Mouse (Mus musculus) hindbrain, embryonic 13.5 days (tissue): ENCODE measurements around the gene Isyna1. TPM values are rescaled to one million over a fixed set of nuclear protein-coding genes. Genes with fewer than 3 reads are reported as not detected.

ENCODE experiments used
- ATAC-seq: fragments of 200-750 bp; cut with Nextera tagmentation; 2 replicates; pipeline ENCODE4 v1.8.0; 2017; ENCODE audit warnings: moderate TSS enrichment; ENCODE audit not compliant: low FRiP score
- H3K27ac ChIP-seq: fragments of 300-500 bp; sonication (generic); 2 replicates; pipeline ENCODE4 v1.5.1; 2015; ENCODE audit warnings: inconsistent platforms, mild to moderate bottlenecking, moderate library complexity
- H3K27me3 ChIP-seq: fragments of 300-500 bp; sonication (generic); 2 replicates; pipeline ENCODE4 v1.6.1; 2015; ENCODE audit warnings: mild to moderate bottlenecking, inconsistent platforms
- H3K36me3 ChIP-seq: fragments of 300-500 bp; sonication (generic); 2 replicates; pipeline ENCODE4 v1.6.1; 2015; ENCODE audit warnings: mild to moderate bottlenecking, inconsistent platforms
- H3K4me1 ChIP-seq: fragments of 300-500 bp; sonication (generic); replicated peaks from 2 replicates; pipeline ENCODE4 v1.6.1; 2015; ENCODE audit warnings: inconsistent platforms
- H3K4me2 ChIP-seq: fragments of 300-500 bp; sonication (generic); 2 replicates; pipeline ENCODE4 v1.6.1; 2015; ENCODE audit warnings: inconsistent platforms, mild to moderate bottlenecking, moderate library complexity
- H3K4me3 ChIP-seq: fragments of 300-500 bp; sonication (generic); 2 replicates; pipeline ENCODE4 v1.5.1; 2015; ENCODE audit warnings: mild to moderate bottlenecking, inconsistent platforms
- H3K9ac ChIP-seq: fragments of 300-500 bp; sonication (generic); 2 replicates; pipeline ENCODE4 v1.6.1; 2015; ENCODE audit warnings: mild to moderate bottlenecking, inconsistent platforms
- H3K9me3 ChIP-seq: fragments of 300-500 bp; sonication (generic); 2 replicates; pipeline ENCODE4 v1.6.1; 2016; ENCODE audit warnings: inconsistent platforms
- WGBS: fragments of 180-500 bp; shearing (Covaris S2); methylation state at CpG from one replicate; pipeline ENCODE4 v1.1.7; 2015; 5-methylcytosine and 5-hydroxymethylcytosine counted together
- polyA plus RNA-seq: library from polyadenylated mRNA; unstranded; fragments of >200 nt; fragmentation: Nextera tagmentation; extraction: Ambion mirVana; gene quantifications from 2 replicates; pipeline ENCODE4 v1.2.1, GENCODE M21; 2015

Gene Isyna1
- polyA plus RNA-seq, 1 experiment from 2014 or later: 121 TPM

DNA sequence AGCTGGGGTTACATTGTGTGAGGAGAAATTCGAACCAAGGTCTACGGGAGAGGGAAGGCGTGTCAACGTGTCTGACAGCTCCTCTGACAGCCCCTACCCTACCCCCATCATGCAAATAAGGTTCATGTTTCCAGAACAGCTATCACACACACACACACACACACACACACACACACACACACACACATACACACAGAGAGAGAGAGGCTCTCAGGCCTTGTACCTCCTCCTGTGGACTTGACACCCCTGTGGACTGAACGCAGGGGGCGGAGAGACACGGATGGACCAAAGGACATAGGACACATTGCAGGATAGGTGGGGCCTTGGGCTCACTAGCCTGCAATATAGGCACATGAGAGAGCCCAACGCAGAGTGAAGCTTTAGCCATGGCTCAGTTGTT lies 42.7 kb downstream of the Isyna1 start:
- peaks cover 14% of the 10 kb centered on the region for H3K27me3 ChIP-seq
- 57% methylated on average over 8 of the region's 8 CpGs for WGBS
- H3K27ac ChIP-seq: no peak overlapping the region
- no peaks in the 10 kb centered on the region for H3K9me3 ChIP-seq
- H3K9ac ChIP-seq: no peak overlapping the region
- no peak overlapping the region for H3K4me2 ChIP-seq
- no peaks in the 10 kb centered on the region for H3K36me3 ChIP-seq
- ATAC-seq: no peak
- no peak overlapping the region for H3K4me3 ChIP-seq
- peaks cover 14% of the 10 kb centered on the region; the same call in 1 of the 2 replicates for H3K4me1 ChIP-seq

- no peak overlapping the region for H3K9ac ChIP-seq
- H3K4me2 ChIP-seq: no peak overlapping the region
- H3K27ac ChIP-seq: no peak overlapping the region
- no peak overlapping the region for H3K4me3 ChIP-seq
- H3K9me3 ChIP-seq: no peaks in the 10 kb centered on the region
- no peaks in the 10 kb centered on the region for H3K36me3 ChIP-seq
- H3K27me3 ChIP-seq: no peaks in the 10 kb centered on the region
- 72% methylated on average over 9 of the region's 9 CpGs for WGBS
- H3K4me1 ChIP-seq: peaks cover 14% of the 10 kb centered on the region; the same call in 1 of the 2 replicates
- no peak for ATAC-seq
Observed at GRCm38 (mm10) chr8:70638752-70639151, 44.6 kb downstream of the Isyna1 start.

DNA sequence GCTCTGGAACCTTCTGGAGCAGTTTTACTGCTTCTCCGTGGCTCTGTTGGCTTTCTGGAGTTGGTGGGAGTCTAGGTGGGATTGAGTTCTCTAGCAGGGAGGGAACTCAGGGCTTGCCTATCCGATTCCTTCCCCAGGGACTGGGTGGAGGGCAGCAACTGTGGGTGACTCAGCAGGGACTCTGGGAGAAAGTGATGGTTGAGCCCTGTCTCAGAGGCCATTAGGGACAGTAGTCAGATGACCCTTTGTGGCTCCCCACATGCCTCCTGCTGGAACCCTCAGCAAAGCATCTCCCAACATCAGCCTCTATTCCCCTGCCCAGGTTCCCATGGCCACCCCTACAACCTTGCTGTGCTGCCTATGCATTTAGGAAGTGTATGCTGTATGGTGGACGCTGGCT lies 48.8 kb downstream of the Isyna1 start:
- Histone ChIP-seq H3K9me3 (no peaks in the 10 kb centered on the region), H3K4me2 (no peak overlapping the region), H3K9ac (no peak overlapping the region), H3K27me3 (no peaks in the 10 kb centered on the region), H3K27ac (no peak overlapping the region), H3K36me3 (no peaks in the 10 kb centered on the region), H3K4me1 (peaks cover 23% of the 10 kb centered on the region), H3K4me3 (no peak overlapping the region)
- ATAC-seq: no peak
- 69% methylated on average over 3 of the region's 3 CpGs for WGBS

DNA sequence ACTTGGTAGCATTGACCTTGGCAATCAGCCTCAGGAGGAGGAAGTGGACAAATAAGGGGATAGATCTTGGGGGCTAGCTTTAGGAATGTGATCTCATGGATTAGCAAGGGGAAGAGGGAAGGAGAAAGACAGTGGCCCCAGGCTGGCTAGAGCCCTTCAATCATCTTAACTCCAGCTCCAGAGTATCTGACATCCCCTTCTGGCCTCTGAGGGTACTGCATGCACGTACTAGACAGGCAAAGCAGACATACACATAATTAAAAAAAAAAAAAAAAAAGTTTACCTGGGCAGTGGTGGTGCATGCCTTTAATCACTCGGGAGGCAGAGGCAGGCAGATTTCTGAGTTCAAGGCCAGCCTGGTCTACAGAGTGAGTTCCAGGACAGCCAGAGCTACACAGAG lies 49.9 kb downstream of the Isyna1 start:
- Histone ChIP-seq H3K9me3 (no peaks in the 10 kb centered on the region), H3K9ac (no peak overlapping the region), H3K4me3 (no peak overlapping the region), H3K4me1 (peaks cover 33% of the 10 kb centered on the region), H3K36me3 (no peaks in the 10 kb centered on the region), H3K27ac (no peak overlapping the region), H3K4me2 (no peak overlapping the region), H3K27me3 (no peaks in the 10 kb centered on the region)
- 82% methylated on average over 2 of the region's 2 CpGs for WGBS
- ATAC-seq: no peak

- ATAC-seq: no peak
- Histone ChIP-seq H3K27me3 (no peaks in the 10 kb centered on the region), H3K9me3 (no peaks in the 10 kb centered on the region), H3K36me3 (peaks cover 7% of the 10 kb centered on the region), H3K4me1 (peaks cover 49% of the 10 kb centered on the region), H3K27ac (peak overlapping the region; percentile 35; the same call in 1 of the 2 replicates), H3K4me3 (no peak overlapping the region), H3K9ac (peak overlapping the region; percentile 24; the same call in 1 of the 2 replicates), H3K4me2 (no peak overlapping the region)
- WGBS: 52% methylated on average over 17 of the region's 17 CpGs
Observed at GRCm38 (mm10) chr8:70645501-70646224, 51.5 kb downstream of the Isyna1 start.

DNA sequence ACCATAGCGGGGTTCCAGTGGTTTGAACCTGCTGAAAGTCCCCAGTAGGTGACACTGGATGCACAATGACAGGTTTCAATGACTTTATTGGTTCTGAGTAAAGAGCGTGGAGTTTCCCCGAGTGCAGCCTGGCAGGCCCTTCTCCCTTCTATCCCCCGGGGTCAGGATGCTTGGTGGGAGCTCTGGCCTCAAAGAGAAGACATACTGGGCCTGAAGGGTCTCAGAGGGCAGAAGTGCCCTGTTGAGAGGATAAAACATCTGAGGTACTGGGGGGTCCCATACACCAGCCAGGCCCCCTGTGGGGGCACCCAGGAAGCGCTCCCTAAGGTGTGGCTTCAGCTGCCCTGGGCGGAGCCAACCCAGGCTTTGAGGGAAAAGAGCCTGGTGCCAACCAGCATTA lies 52.2 kb downstream of the Isyna1 start:
- WGBS: 65% methylated on average over 6 of the region's 6 CpGs
- no peaks in the 10 kb centered on the region for H3K27me3 ChIP-seq
- H3K9me3 ChIP-seq: no peaks in the 10 kb centered on the region
- peaks cover 14% of the 10 kb centered on the region for H3K36me3 ChIP-seq
- H3K4me3 ChIP-seq: no peak overlapping the region
- 0 out of 2 replicates have a peak overlapping the region, but pooled peaks have one; percentile 35 for H3K27ac ChIP-seq
- ATAC-seq: no peak
- peaks cover 50% of the 10 kb centered on the region for H3K4me1 ChIP-seq
- 0 out of 2 replicates have a peak overlapping the region, but pooled peaks have one; percentile 24 for H3K9ac ChIP-seq
- no peak overlapping the region for H3K4me2 ChIP-seq

DNA sequence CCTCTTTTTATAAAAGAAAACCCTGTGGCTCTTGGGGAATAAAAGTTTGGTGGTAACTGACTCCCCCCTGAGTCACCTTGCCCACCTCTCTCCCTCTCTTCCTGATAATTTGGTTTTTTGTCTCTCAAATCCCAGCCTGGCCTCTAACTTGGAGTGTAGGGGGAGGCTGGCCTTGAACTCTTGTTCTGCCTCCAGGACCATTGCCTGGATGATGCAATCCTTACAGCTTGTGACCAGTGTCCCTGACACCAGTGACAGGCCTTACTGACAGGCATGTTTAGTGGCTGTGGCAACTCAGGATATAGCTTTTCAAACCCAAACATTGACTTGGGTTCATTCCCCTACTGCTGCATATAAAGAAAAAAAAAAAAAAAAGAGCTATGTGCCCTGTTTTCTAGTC lies 52.6 kb downstream of the Isyna1 start:
- Histone ChIP-seq H3K27me3 (no peaks in the 10 kb centered on the region), H3K4me3 (no peak overlapping the region), H3K4me2 (no peak overlapping the region), H3K27ac (no peak overlapping the region), H3K4me1 (peaks cover 50% of the 10 kb centered on the region), H3K9ac (no peak overlapping the region), H3K36me3 (peaks cover 16% of the 10 kb centered on the region), H3K9me3 (no peaks in the 10 kb centered on the region)
- no peak for ATAC-seq

Other genes with a start within 250 kb of the Isyna1 start
- 14.4 and 15.9 TPM in 2 replicates for gene Upf1, start 241.1 kb upstream of the Isyna1 start, polyA plus RNA-seq
- 0.14 and 0.96 TPM in 2 replicates for gene Comp, start 220.8 kb upstream of the Isyna1 start, polyA plus RNA-seq
- gene Crtc1, start 154.8 kb upstream of the Isyna1 start, polyA plus RNA-seq: 35.6 and 37.6 TPM in 2 replicates
- 24.3 and 25.8 TPM in 2 replicates for gene Klhl26, start 117.4 kb upstream of the Isyna1 start, polyA plus RNA-seq
- 78.5 and 78.8 TPM in 2 replicates for gene Tmem59l, start 107.0 kb upstream of the Isyna1 start, polyA plus RNA-seq
- 2.2 and 2.9 TPM in 2 replicates for gene Crlf1, start 101.2 kb upstream of the Isyna1 start, polyA plus RNA-seq
- 147 and 148 TPM in 2 replicates for gene Rex1bd, start 87.6 kb upstream of the Isyna1 start, polyA plus RNA-seq
- gene Uba52, start 83.6 kb upstream of the Isyna1 start, polyA plus RNA-seq: 715 and 758 TPM in 2 replicates
- 385 and 391 TPM in 2 replicates for gene Fkbp8, start 66.6 kb upstream of the Isyna1 start, polyA plus RNA-seq
- gene Kxd1, start 66.4 kb upstream of the Isyna1 start, polyA plus RNA-seq: 47.7 and 50.5 TPM in 2 replicates
- gene Ell, start 54.9 kb upstream of the Isyna1 start, polyA plus RNA-seq: 16.3 and 17.2 TPM in 2 replicates
- gene Ssbp4, start 14.5 kb downstream of the Isyna1 start, polyA plus RNA-seq: 122 and 132 TPM in 2 replicates
- gene Lrrc25, start 21.8 kb downstream of the Isyna1 start, polyA plus RNA-seq: 1.5 and 1.9 TPM in 2 replicates
- 0.12 and 0.14 TPM in 2 replicates for gene Gdf15, start 38.1 kb downstream of the Isyna1 start, polyA plus RNA-seq
- 103 and 105 TPM in 2 replicates for gene Pgpep1, start 66.0 kb downstream of the Isyna1 start, polyA plus RNA-seq
- 191 and 193 TPM in 2 replicates for gene Lsm4, start 78.9 kb downstream of the Isyna1 start, polyA plus RNA-seq
- 79.2 and 94.3 TPM in 2 replicates for gene Jund, start 104.6 kb downstream of the Isyna1 start, polyA plus RNA-seq
- gene Iqcn, start 109.1 kb downstream of the Isyna1 start, polyA plus RNA-seq: 0.04 and 0.09 TPM in 2 replicates
- gene Gm3336, start 124.2 kb downstream of the Isyna1 start, polyA plus RNA-seq: not detected in 2 replicates
- gene Pde4c, start 129.3 kb downstream of the Isyna1 start, polyA plus RNA-seq: 0.14 and 0.23 TPM in 2 replicates
- 352 and 355 TPM in 2 replicates for gene Rab3a, start 160.3 kb downstream of the Isyna1 start, polyA plus RNA-seq
- 40.8 and 44.5 TPM in 2 replicates for gene Mpv17l2, start 166.6 kb downstream of the Isyna1 start, polyA plus RNA-seq
- gene Pik3r2, start 182.3 kb downstream of the Isyna1 start, polyA plus RNA-seq: 90.0 and 94.1 TPM in 2 replicates
- gene Mast3, start 210.7 kb downstream of the Isyna1 start, polyA plus RNA-seq: 16.4 and 17.4 TPM in 2 replicates
- 0.08 and 0.13 TPM in 2 replicates for gene Il12rb1, start 214.1 kb downstream of the Isyna1 start, polyA plus RNA-seq
- 7.6 and 8.1 TPM in 2 replicates for gene Arrdc2, start 245.3 kb downstream of the Isyna1 start, polyA plus RNA-seq